Mouse (Mus musculus): Measurements from ENCODE around the gene Mapkapk2.

The Mapkapk2 gene

GRCm38 (mm10) chr1:131019492-131020098 is 78.0 kb downstream of the Mapkapk2 start, which contains the start of gene Il10:
Il10 (plus strand) TSS chr1:131019845.
- no peak for DNase-seq (ENCODE audit: low spot score)

GRCm38 (mm10) chr1:131015879-131016278 is 81.7 kb downstream of the Mapkapk2 start:
- DNase-seq (ENCODE audit: low spot score), result no peak

GRCm38 (mm10) chr1:131015281-131015680 is 82.3 kb downstream of the Mapkapk2 start:
- no peak for DNase-seq (ENCODE audit: low spot score)

GRCm38 (mm10) chr1:131013926-131014325 is 83.7 kb downstream of the Mapkapk2 start:
- no peak for DNase-seq (ENCODE audit: low spot score)

- DNase-seq (ENCODE audit: low spot score), result no peak
These were observed 85.1 kb downstream of the Mapkapk2 start for GRCm38 (mm10) chr1:131012494-131012893.

- DNase-seq (ENCODE audit: low spot score), result no peak
These were observed 87.1 kb downstream of the Mapkapk2 start for GRCm38 (mm10) chr1:131010201-131011153.

GRCm38 (mm10) chr1:131006069-131006468 is 91.6 kb downstream of the Mapkapk2 start:
- no peak for DNase-seq (ENCODE audit: low spot score)
